Mouse (Mus musculus): ENCODE results near the gene Btbd35f12. TPM values are rescaled to one million over a fixed set of nuclear protein-coding genes. Genes with fewer than 3 reads are reported as not detected.
"Not testable (repeated sequence)": the region's sequence is repeated elsewhere in the genome, so short reads cannot be mapped to it uniquely, and the experiment has no call there.

The Btbd35f12 gene
- total RNA-seq (2021): not detected

GRCm38 (mm10) chrX:33313079-33313478, at the start of gene Btbd35f12:
Gene Btbd35f12, plus strand, starts transcription at chrX:33313379.
- intact Hi-C loops (cut with DNase I); DNase-seq: not testable (repeated sequence)

- intact Hi-C loops (cut with DNase I); DNase-seq: not testable (repeated sequence)
These were observed 40.1 kb downstream of the Btbd35f12 start for GRCm38 (mm10) chrX:33353254-33353653.

Other genes with a start within 250 kb of the Btbd35f12 start
- not detected for gene Spin2-ps6, start 78.5 kb upstream of the Btbd35f12 start, total RNA-seq (2021)